Mouse (Mus musculus) ES-E14 (cell line): Measurements from ENCODE around the gene Gm3625.

Source experiments
- HCFC1 ChIP-seq: IDR thresholded peaks from 2 replicates; pipeline ENCODE4 v1.6.1; 2012; ENCODE audit warnings: low read length, inconsistent platforms, borderline replicate concordance; ENCODE audit not compliant: insufficient read depth
- ZC3H11A ChIP-seq: IDR thresholded peaks from 2 replicates; pipeline ENCODE4 v1.6.1; 2012; ENCODE audit warnings: low read depth, mild to moderate bottlenecking, inconsistent platforms, low read length, borderline replicate concordance
- ZNF384 ChIP-seq: IDR thresholded peaks from 2 replicates; pipeline ENCODE4 v1.6.1; 2012; ENCODE audit warnings: low read depth, low read length, inconsistent platforms

- no peak for TF ChIP-seq HCFC1
- TF ChIP-seq ZNF384, result no peak
- no peak for TF ChIP-seq ZC3H11A
Measured at GRCm38 (mm10) chr12:4544400-4544919, 48.3 kb downstream of the Gm3625 start.
